Mouse (Mus musculus): ENCODE results near the gene B4galnt1.

The B4galnt1 gene

GRCm38 (mm10) chr10:127167614-127168192, 2.7 kb downstream of the B4galnt1 start:
- DNase-seq (ENCODE audit: inconsistent age in 2 of 2, low spot score in 1 of 2), result peak in 1 of 2 experiments; percentile 33

- peak in 1 of 2 experiments; percentile 65 for DNase-seq (ENCODE audit: inconsistent age in 2 of 2, low spot score in 1 of 2)
Observed at GRCm38 (mm10) chr10:127170002-127170401, 5.0 kb downstream of the B4galnt1 start.

- DNase-seq (ENCODE audit: inconsistent age in 2 of 2, low spot score in 1 of 2), result peak; percentile 83 to 94
Observed at GRCm38 (mm10) chr10:127170837-127171272, 5.8 kb downstream of the B4galnt1 start.

DNA sequence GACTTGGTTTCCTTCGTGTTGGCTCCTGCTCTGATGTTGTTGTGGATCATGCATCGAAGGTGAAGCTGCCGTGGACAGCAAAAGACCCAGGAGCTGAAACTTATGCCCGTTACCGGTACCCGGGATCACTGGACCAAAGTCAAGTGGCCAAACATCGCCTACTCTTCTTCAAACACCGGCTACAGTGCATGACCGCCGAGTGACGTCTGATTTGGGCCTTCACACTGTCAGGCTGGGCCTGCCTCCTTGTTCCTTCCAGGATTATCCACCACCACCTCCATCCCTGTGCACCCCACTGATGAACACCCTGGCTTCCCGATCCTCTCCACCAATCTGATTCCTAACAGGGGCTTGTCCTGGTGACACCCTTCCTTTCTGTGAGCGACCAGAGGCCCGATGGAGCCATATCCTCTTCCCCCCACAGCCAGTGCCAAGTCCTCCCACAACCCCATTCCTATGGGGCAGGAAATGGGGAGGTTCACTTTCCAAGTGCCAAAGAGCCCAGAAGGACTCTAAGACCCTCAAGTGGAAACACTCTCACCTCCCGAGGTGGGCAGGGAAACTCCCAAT, 6.7 kb downstream of the B4galnt1 start:
- DNase-seq (ENCODE audit: inconsistent age in 2 of 2, low spot score in 1 of 2), result peak in 1 of 2 experiments; percentile 28

- peak in 1 of 2 experiments; percentile 19 for DNase-seq (ENCODE audit: inconsistent age in 2 of 2, low spot score in 1 of 2)
Observed at GRCm38 (mm10) chr10:127173148-127174065, 8.4 kb downstream of the B4galnt1 start.

DNA sequence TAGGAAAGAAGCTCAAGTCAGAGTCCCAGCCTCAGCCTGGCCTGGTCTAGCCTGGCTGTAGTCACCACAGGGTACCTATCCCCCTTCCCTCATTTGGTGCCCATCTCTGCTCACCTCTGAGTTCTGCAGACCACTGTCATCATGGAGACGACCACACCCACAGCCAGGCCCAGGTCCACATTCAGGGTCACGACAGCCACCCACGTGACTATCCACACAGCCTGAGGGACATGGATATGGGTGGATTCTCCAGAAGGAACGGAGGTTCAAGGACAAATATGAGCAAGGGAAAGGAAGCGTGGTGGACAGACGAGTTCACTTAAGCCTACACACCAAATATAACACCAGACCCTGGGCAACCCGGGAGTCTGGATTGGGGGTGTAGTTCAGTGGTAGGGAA, 9.1 kb downstream of the B4galnt1 start:
- peak in 1 of 2 experiments; percentile 20 for DNase-seq (ENCODE audit: inconsistent age in 2 of 2, low spot score in 1 of 2)

DNA sequence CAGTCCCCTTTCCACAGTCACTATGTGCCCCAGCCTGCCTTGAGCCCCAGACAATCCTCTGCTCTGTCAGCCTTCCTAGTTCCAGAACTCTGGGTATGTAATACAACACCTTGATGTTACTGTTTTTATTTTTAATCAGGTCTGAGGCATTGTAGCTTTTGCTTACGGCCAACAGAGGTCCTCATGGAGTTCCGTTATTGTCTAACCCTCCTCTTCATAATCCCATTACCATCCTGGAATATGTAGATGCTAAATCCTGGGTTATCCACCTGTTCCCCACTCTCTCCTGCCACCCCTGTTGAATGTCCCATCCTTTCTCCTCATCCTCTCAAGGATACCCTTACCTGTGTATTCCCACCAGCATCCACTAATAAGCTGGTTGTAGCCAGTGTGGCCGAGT, 11.2 kb downstream of the B4galnt1 start:
- no peak for DNase-seq (ENCODE audit: inconsistent age in 2 of 2, low spot score in 1 of 2)

DNA sequence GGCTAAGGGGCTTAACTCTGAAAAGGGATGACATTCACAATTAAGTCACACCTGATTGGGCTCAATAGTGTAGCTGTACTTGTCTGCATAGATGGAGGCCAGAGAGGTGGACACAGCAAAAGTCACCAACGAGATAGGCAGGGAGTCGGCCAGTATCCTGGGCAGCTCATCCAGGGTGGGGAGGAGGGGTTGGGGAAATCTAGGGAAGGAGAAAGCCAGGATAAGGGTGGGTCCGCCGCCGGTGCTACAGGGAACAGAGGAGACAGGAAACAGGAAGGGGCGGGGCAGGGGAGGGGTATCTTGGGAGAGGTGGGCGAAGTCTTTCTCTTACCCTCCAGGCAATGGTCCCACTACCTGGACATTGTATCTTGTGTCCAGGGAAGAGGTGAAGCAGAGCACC, 11.7 kb downstream of the B4galnt1 start:
- DNase-seq (ENCODE audit: inconsistent age in 2 of 2, low spot score in 1 of 2), result peak in 1 of 2 experiments; percentile 16

- no peak for DNase-seq (ENCODE audit: inconsistent age in 2 of 2, low spot score in 1 of 2)
Observed at GRCm38 (mm10) chr10:127177235-127177634, 12.2 kb downstream of the B4galnt1 start.

DNA sequence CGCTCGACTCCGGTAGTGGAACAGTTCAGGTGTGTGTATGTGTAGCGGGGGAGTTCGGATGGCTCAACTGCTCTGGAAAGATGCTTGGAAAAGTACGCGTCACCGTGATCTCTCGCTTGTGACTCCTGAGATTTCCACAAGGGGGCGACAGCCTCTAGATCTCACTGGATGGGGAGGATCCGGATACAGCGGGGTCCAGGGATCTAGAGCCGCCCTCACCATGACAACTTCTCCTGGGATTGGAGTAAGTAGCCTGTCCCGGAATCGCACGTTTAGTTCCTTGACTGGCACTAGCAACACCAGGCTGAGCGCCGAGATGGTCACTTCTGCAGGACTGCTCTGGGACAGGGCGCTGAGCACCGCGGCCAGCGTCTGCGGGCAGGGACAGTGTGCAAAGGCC, 12.7 kb downstream of the B4galnt1 start:
- DNase-seq (ENCODE audit: inconsistent age in 2 of 2, low spot score in 1 of 2), result peak; percentile 66 to 89

GRCm38 (mm10) chr10:127178286-127179027, 13.4 kb downstream of the B4galnt1 start:
- peak in 1 of 2 experiments; percentile 48 for DNase-seq (ENCODE audit: inconsistent age in 2 of 2, low spot score in 1 of 2)

DNA sequence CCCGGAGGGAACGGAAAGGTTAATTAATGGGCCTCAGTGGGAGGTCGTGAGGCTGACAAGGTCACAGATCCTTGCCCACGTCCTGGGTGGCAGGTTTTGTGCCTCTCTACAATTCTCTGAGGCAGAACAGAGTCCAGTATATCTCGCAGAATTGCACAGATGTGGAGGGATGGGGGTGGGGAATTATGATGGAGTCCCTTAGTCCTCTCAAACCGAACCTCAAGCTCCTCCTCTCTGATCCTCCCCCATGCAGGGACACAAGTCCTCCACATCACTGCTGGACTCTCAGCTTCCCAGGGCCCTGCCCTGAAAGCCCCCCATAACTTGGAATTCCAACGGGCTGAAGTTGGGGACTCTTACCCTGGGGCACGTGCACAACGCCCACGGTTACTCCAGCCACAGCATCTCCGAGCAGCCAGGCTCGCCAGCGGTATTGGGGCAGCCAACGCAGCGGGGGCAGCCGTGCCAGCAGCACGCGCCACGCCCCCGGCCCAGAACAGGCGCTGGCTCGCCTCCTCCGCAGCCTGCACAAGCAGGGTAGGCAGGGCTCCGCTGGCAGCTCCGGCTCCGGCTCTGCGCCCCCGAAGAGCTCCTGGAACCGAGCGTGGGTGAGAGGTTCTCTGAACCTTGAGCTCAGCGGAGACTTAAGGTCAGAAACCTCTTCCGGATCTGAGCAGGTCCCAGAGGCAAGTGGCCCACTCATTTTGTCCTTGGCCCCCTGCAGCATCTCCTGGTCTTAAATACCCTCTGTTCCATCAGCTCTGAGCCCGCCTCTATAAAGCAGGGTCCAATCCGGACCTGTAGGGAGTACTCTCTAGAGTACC, 15.1 kb downstream of the B4galnt1 start, which contains the start of gene Slc26a10:
TSS of gene Slc26a10 (minus strand) at position 775 of the 824 bp plus-strand sequence.
- peak in 1 of 2 experiments; percentile 19 for DNase-seq (ENCODE audit: inconsistent age in 2 of 2, low spot score in 1 of 2)

- DNase-seq (ENCODE audit: inconsistent age in 2 of 2, low spot score in 1 of 2), result no peak
Observed at GRCm38 (mm10) chr10:127180695-127181047, 15.6 kb downstream of the B4galnt1 start.

DNA sequence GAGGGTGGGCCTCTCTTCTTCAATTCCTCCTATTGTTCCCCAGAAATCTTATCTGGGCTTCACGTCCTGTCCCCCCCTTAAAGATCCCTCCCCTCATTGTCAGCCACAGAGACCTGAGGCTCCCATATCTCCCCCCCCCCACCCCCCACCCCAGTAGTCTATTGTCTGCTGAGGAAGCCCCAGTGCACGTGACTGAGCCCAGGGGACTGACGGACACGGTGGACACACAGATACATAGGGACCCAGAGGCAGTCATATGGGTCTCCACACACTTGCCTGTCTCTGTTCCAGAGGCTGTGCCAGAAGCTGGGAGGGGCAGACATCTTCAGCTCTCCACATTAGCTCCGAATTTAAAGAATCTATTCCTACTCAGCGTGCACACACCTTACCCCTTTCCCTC, 16.5 kb downstream of the B4galnt1 start:
- no peak for DNase-seq (ENCODE audit: inconsistent age in 2 of 2, low spot score in 1 of 2)

DNA sequence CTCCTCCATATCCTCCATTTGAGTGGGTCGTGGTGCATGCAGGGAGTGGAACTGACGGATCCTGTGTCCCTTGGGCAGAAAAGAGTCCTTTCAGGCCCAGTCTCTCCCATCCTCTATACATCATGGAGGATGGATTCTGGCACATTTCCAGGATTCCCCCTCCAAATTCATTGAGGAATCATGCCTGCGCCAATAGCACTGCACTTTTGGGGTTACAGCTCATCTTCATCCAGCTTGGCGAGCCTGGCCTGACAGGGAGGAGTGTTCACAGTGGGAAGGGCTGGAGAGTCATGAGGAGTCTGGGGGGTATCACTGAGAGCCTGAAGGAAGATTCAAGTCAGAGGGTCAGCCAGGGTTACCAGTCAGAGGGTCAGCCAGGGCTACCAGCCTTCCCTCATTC, 17.6 kb downstream of the B4galnt1 start:
- no peak for DNase-seq (ENCODE audit: inconsistent age in 2 of 2, low spot score in 1 of 2)

DNA sequence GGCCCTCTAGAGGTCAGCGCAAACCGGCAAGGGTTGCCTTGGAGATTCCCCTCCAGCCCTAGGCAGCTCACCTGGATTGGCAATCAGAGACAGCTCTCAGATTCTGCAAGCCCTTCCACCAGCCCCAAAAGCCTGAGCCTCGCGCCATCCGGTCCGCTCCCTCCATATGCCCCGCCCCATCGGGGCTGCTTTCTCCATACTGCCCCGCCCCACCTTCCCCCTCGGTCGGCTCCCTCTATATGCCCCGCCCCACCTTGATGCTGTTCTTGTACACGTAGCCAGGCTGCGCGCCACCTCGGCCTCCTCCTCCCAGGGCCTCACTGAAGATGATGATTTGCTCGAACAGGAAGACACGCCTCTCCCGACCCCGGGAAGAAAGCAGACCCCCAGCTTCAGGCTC, 18.7 kb downstream of the B4galnt1 start:
- no peak for DNase-seq (ENCODE audit: inconsistent age in 2 of 2, low spot score in 1 of 2)

DNA sequence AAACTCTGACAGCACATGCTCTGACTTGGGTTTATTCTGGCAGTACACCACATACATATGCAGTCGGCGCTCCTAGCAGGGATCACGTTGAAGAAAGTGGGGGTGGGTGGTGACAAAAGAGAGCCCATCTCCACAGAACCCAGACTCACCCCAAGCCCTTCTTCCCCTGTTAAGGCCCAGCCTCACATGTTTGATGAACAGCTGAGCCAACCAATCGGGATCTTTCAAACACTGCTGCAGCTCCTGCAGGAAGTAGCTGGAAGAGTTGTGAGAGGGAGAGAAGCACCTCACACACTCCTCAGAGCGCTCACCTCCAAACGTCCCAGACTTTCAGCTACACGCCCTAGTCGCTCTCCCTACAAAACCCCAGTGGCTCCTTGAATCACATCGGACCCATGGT, 20.1 kb downstream of the B4galnt1 start:
- DNase-seq (ENCODE audit: inconsistent age in 2 of 2, low spot score in 1 of 2), result no peak

DNA sequence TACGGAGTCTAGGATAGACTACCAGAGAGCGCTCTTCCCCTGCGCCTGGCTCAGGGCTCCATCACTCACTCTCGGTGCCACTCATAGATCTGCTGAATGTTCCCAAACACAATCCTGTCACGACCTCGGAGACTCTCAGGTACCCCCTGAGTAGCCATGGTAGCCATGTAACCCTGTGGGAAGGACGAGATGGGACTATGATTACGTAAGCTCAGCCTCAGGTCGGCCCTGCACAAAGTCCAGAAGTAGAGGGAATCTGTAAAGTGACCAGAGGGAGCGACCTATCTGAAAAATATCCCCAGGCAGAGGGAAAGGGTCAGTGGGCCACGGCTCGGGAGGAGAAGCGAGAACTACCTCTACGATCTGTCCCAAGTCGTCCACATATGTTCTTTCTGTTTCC, 20.5 kb downstream of the B4galnt1 start:
- DNase-seq (ENCODE audit: inconsistent age in 2 of 2, low spot score in 1 of 2), result no peak

DNA sequence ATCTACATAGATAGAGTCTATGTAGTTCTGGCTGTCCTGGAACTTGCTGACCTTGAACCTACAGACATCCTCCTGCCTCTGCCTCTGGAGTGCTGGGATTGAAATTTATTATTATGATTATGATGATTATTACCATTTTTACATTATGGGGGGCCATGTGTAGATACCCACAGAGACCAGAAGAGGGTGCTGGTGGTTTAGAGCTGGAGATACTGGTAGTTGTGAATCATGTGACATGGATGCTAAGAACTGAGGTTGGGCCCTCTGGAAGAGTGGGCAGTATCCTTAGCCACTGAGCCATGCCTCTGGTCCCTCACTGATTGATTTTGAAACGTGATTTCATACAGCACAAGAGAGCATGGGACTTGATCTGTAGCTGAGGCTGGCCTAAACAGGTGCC, 21.4 kb downstream of the B4galnt1 start:
- no peak for DNase-seq (ENCODE audit: inconsistent age in 2 of 2, low spot score in 1 of 2)

- DNase-seq (ENCODE audit: inconsistent age in 2 of 2, low spot score in 1 of 2), result no peak
Observed at GRCm38 (mm10) chr10:127187371-127188078, 22.5 kb downstream of the B4galnt1 start.
